In the genomic region with DNA sequence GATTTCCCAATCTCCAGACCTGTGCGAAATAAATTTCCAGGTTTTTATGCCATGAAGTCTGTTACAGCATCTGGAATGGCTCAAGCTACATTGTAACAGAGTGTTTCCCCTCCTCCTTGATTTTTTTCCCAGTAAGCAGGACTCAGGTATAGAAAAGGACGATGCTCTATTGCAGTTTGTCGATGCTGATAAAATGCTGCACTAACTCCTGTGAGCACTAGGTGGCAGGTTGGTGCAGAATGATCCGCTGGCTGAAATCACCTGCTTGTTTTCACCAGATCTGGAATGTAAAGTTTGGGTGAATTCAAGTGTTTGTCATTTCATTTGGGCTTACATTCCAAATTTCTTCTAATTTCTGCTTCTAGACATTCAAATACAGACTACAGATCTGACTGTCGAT, we compare ENCODE assay signal across 8 mouse cellular contexts. TPM values are rescaled to one million over a fixed set of nuclear protein-coding genes. Genes with fewer than 3 reads are reported as not detected.
DNase-seq lines count a peak whose midpoint lies in the region; ATAC-seq lines count a peak whose summit lies in the region.

No protein-coding gene starts in this region.

- H3K4me1 ChIP-seq in hindbrain, embryonic 16.5 days (ENCODE audit: control insufficient read depth, insufficient read depth, low read depth, low read length): no peaks in the 10 kb centered on the region

- H3K36me3 ChIP-seq in hindbrain, embryonic 16.5 days (ENCODE audit: control insufficient read depth, insufficient read depth, low read length): no peaks in the 10 kb centered on the region

- ATAC-seq in hindbrain, embryonic 16.5 days: peak; percentile 65
- ATAC-seq in megakaryocyte-erythroid progenitor cell, adult 5-6 weeks (replicated peaks; ENCODE audit: low FRiP score, low TSS enrichment, poor library complexity, severe bottlenecking): peak; percentile 91

- peak; percentile 19 for DNase-seq in gastrocnemius, postnatal 10 days
- no peak for DNase-seq in gastrocnemius, postnatal 25 days
- DNase-seq in urinary bladder, postnatal 25 days (ENCODE audit: low spot score): peak; percentile 42
- no peak for DNase-seq in urinary bladder, postnatal 10 days (ENCODE audit: low spot score)
- DNase-seq in embryo, embryonic 11 days: peak; percentile 67
- DNase-seq in yolk sac, embryonic 10.5 days (ENCODE audit: low spot score): no peak

- no peak overlapping the region for H3K4me3 ChIP-seq in hindbrain, embryonic 16.5 days (ENCODE audit: low read length)

- H3K4me2 ChIP-seq in hindbrain, embryonic 16.5 days (ENCODE audit: low read length): no peak overlapping the region

- no peak overlapping the region for H3K9ac ChIP-seq in hindbrain, embryonic 16.5 days (ENCODE audit: low read depth, low read length)

- 7% methylated on average over 5 of the region's 5 CpGs for WGBS in hindbrain, embryonic 16.5 days

- H3K27ac ChIP-seq in hindbrain, embryonic 16.5 days (ENCODE audit: low read depth, low read length): no peak overlapping the region

- no peaks in the 10 kb centered on the region for H3K27me3 ChIP-seq in hindbrain, embryonic 16.5 days (replicated peaks; ENCODE audit: control insufficient read depth, insufficient read depth, low read length)

- no peaks in the 10 kb centered on the region for H3K9me3 ChIP-seq in hindbrain, embryonic 16.5 days (ENCODE audit: control insufficient read depth, low read length)

RNA-seq across cellular contexts. Expression of gene Slc17a5, which starts 9.0 kb away (rescaled TPM):
- total RNA-seq in gastrocnemius, postnatal 10 days (2021): 1 to 10 TPM; 4.1 to 5.7 TPM
- total RNA-seq in gastrocnemius, postnatal 25 days (2021): 1 to 10 TPM; 2.8 to 3.3 TPM
- 15.6 and 15.8 TPM in 2 replicates for polyA plus RNA-seq in hindbrain, embryonic 16.5 days (2015; fragmentation: Nextera tagmentation; extraction: Ambion mirVana)
- total RNA-seq in megakaryocyte-erythroid progenitor cell, adult 5-6 weeks (2014; fragmentation: Nextera tagmentation): 4.8 and 6.4 TPM in 2 replicates
- total RNA-seq in megakaryocyte-erythroid progenitor cell, adult 5-6 weeks (2017): 0.94 and 6.0 TPM in 2 replicates

RNA-seq across cellular contexts. Expression of gene Cd109, which starts 18.5 kb away (rescaled TPM):
- total RNA-seq in gastrocnemius, postnatal 10 days (2021): 10 to 100 TPM in 1 of 2 experiments, 1 to 10 TPM in 1; 8.6 to 14.8 TPM
- 1 to 10 TPM in 1 of 2 experiments, under 1 TPM in 1; 0.59 to 1.5 TPM for total RNA-seq in gastrocnemius, postnatal 25 days (2021)
- 0.95 and 2.0 TPM in 2 replicates for polyA plus RNA-seq in hindbrain, embryonic 16.5 days (2015; fragmentation: Nextera tagmentation; extraction: Ambion mirVana)
- not detected in 2 replicates for total RNA-seq in megakaryocyte-erythroid progenitor cell, adult 5-6 weeks (2014; fragmentation: Nextera tagmentation)
- not detected in 2 replicates for total RNA-seq in megakaryocyte-erythroid progenitor cell, adult 5-6 weeks (2017)

Comparison
In these comparisons a context has a peak if more than half of its experiments do, and no peak if none do; other contexts are left out.
1. DNase-seq: peak in gastrocnemius, postnatal 10 days (single experiment), urinary bladder, postnatal 25 days (single experiment) and embryo, embryonic 11 days (single experiment); none in gastrocnemius, postnatal 25 days (single experiment), urinary bladder, postnatal 10 days (single experiment) and yolk sac, embryonic 10.5 days (single experiment).